Mouse (Mus musculus): Measurements from ENCODE around the gene Zfx.

- no peak for TF ChIP-seq CTCF (IDR thresholded peaks at IDR 0.05; ENCODE audit: extremely low read depth, insufficient read length, insufficient replicate concordance, low read depth, low read length)
- TF ChIP-seq POLR2A (IDR thresholded peaks at IDR 0.05; ENCODE audit: low read depth, low read length) = no peak
Observed at GRCm38 (mm10) chrX:94047381-94047780, 76.1 kb downstream of the Zfx start.
